Mouse (Mus musculus) kidney, postnatal 0 days (tissue): Measurements from ENCODE around the gene Coq8a. TPM values are rescaled to one million over a fixed set of nuclear protein-coding genes. Genes with fewer than 3 reads are reported as not detected.
A peak's percentile ranks its signal among the peaks of the same experiment; 100 is the strongest.

ENCODE experiments used
- ATAC-seq: fragments of 200-750 bp; cut with Nextera tagmentation; replicated peaks from 2 replicates; pipeline ENCODE4 v1.8.0; 2017; ENCODE audit warnings: low read depth, moderate number of reproducible peaks, moderate TSS enrichment, moderate library complexity; ENCODE audit not compliant: low FRiP score
- DNase-seq: peaks from one replicate; pipeline ENCODE4 v3.0.0-alpha.2; 2016; ENCODE audit warnings: low spot score
- H3K27ac ChIP-seq: fragments of 300-500 bp; sonication (generic); 2 replicates; pipeline ENCODE4 v1.5.1; 2014; ENCODE audit warnings: mild to moderate bottlenecking
- H3K27me3 ChIP-seq: fragments of 300-500 bp; sonication (generic); 2 replicates; pipeline ENCODE4 v1.6.1; 2014; ENCODE audit warnings: low read length, mixed read lengths; ENCODE audit not compliant: insufficient read depth
- H3K36me3 ChIP-seq: fragments of 300-500 bp; sonication (generic); 2 replicates; pipeline ENCODE4 v1.6.1; 2014; ENCODE audit warnings: low read length, mixed read lengths; ENCODE audit not compliant: insufficient read depth
- H3K4me1 ChIP-seq: fragments of 300-500 bp; sonication (generic); replicated peaks from 2 replicates; pipeline ENCODE4 v1.6.1; 2014; ENCODE audit warnings: antibody characterized with exemption, low read length, mixed read lengths; ENCODE audit not compliant: insufficient read depth
- H3K4me2 ChIP-seq: fragments of 300-500 bp; sonication (generic); 2 replicates; pipeline ENCODE4 v1.6.1; 2014; ENCODE audit warnings: mild to moderate bottlenecking, low read length, moderate library complexity, mixed read lengths
- H3K4me3 ChIP-seq: fragments of 300-500 bp; sonication (generic); replicated peaks from 2 replicates; pipeline ENCODE4 v1.5.1; 2014; ENCODE audit warnings: low read depth, low read length
- H3K9ac ChIP-seq: fragments of 300-500 bp; sonication (generic); 2 replicates; pipeline ENCODE4 v1.6.1; 2014; ENCODE audit warnings: low read depth, low read length
- H3K9me3 ChIP-seq: fragments of 300-500 bp; sonication (generic); replicated peaks from 2 replicates; pipeline ENCODE4 v1.6.1; 2016; ENCODE audit warnings: low read length, inconsistent platforms, mixed read lengths
- CTCF ChIP-seq: IDR thresholded peaks from 2 replicates; pipeline ENCODE4 v1.5.1; 2016; ENCODE audit warnings: antibody characterized with exemption, low read depth, mild to moderate bottlenecking, moderate library complexity
- WGBS: fragments of 180-500 bp; shearing (Covaris S2); extraction: QIAGEN DNeasy Blood & Tissue Kit; methylation state at CpG from one replicate; pipeline ENCODE4 v1.1.7; 2014; 5-methylcytosine and 5-hydroxymethylcytosine counted together
- polyA plus RNA-seq: library from polyadenylated mRNA; unstranded; fragments of >200 nt; fragmentation: Nextera tagmentation; extraction: Ambion mirVana; gene quantifications from 2 replicates; pipeline ENCODE4 v1.2.1, GENCODE M21; 2015

The Coq8a gene
- polyA plus RNA-seq, 1 experiment from 2014 or later: 31.5 TPM

- no peak overlapping the region for H3K4me2 ChIP-seq
- no peaks in the 10 kb centered on the region for H3K9me3 ChIP-seq
- peaks cover 24% of the 10 kb centered on the region; the same call in 1 of the 2 replicates for H3K36me3 ChIP-seq
- H3K4me1 ChIP-seq: no peaks in the 10 kb centered on the region
- TF ChIP-seq CTCF: no peak
- no peak overlapping the region for H3K4me3 ChIP-seq
- no peak overlapping the region for H3K9ac ChIP-seq
- DNase-seq (no peak), ATAC-seq (no peak)
- H3K27me3 ChIP-seq: no peaks in the 10 kb centered on the region
- H3K27ac ChIP-seq: no peak overlapping the region
- WGBS: 77% methylated on average over 2 of the region's 2 CpGs
Measured at GRCm38 (mm10) chr1:180158648-180159047, 40.8 kb downstream of the Coq8a start.

GRCm38 (mm10) chr1:180151191-180151590, 48.2 kb downstream of the Coq8a start:
- Histone ChIP-seq H3K36me3 (peaks cover 25% of the 10 kb centered on the region), H3K4me2 (no peak overlapping the region), H3K9me3 (no peaks in the 10 kb centered on the region), H3K4me3 (no peak overlapping the region), H3K27me3 (no peaks in the 10 kb centered on the region), H3K9ac (no peak overlapping the region), H3K4me1 (no peaks in the 10 kb centered on the region), H3K27ac (no peak overlapping the region)
- WGBS: 79% methylated on average over 8 of the region's 8 CpGs
- TF ChIP-seq CTCF: peak; percentile 47
- no peak for ATAC-seq
- DNase-seq: peak; percentile 15

- ATAC-seq: no peak
- TF ChIP-seq CTCF: no peak
- WGBS: 88% methylated on average over 4 of the region's 4 CpGs
- Histone ChIP-seq H3K4me2 (no peak overlapping the region), H3K4me1 (no peaks in the 10 kb centered on the region), H3K4me3 (no peak overlapping the region), H3K27me3 (no peaks in the 10 kb centered on the region), H3K9me3 (no peaks in the 10 kb centered on the region), H3K36me3 (peaks cover 26% of the 10 kb centered on the region), H3K27ac (no peak overlapping the region), H3K9ac (no peak overlapping the region)
- no peak for DNase-seq
Measured at GRCm38 (mm10) chr1:180148563-180148962, 50.8 kb downstream of the Coq8a start.

GRCm38 (mm10) chr1:180148036-180148435, 51.4 kb downstream of the Coq8a start:
- no peaks in the 10 kb centered on the region for H3K27me3 ChIP-seq
- no peak overlapping the region for H3K4me2 ChIP-seq
- H3K9ac ChIP-seq: no peak overlapping the region
- 87% methylated on average over 4 of the region's 4 CpGs for WGBS
- ATAC-seq (no peak), DNase-seq (peak; percentile 29)
- H3K27ac ChIP-seq: no peak overlapping the region
- peaks cover 27% of the 10 kb centered on the region for H3K36me3 ChIP-seq
- H3K4me1 ChIP-seq: no peaks in the 10 kb centered on the region
- no peaks in the 10 kb centered on the region for H3K9me3 ChIP-seq
- TF ChIP-seq CTCF: no peak
- no peak overlapping the region for H3K4me3 ChIP-seq

- Histone ChIP-seq H3K4me1 (no peaks in the 10 kb centered on the region), H3K9me3 (no peaks in the 10 kb centered on the region), H3K4me2 (no peak overlapping the region), H3K9ac (no peak overlapping the region), H3K27me3 (no peaks in the 10 kb centered on the region), H3K27ac (no peak overlapping the region), H3K36me3 (peaks cover 55% of the 10 kb centered on the region), H3K4me3 (no peak overlapping the region)
- ATAC-seq: no peak
- no peak for DNase-seq
- peak; percentile 26; the same call in 1 of the 2 replicates for TF ChIP-seq CTCF
- 94% methylated on average over 2 of the region's 2 CpGs for WGBS
Measured at GRCm38 (mm10) chr1:180140970-180141369, 58.4 kb downstream of the Coq8a start.

GRCm38 (mm10) chr1:180139158-180139557, 60.2 kb downstream of the Coq8a start:
- H3K36me3 ChIP-seq: peaks cover 50% of the 10 kb centered on the region
- DNase-seq (no peak), ATAC-seq (no peak)
- no peaks in the 10 kb centered on the region for H3K4me1 ChIP-seq
- H3K9me3 ChIP-seq: no peaks in the 10 kb centered on the region
- no peak overlapping the region for H3K27ac ChIP-seq
- WGBS: 82% methylated on average over 4 of the region's 4 CpGs
- no peak overlapping the region for H3K4me2 ChIP-seq
- no peak overlapping the region for H3K4me3 ChIP-seq
- no peaks in the 10 kb centered on the region for H3K27me3 ChIP-seq
- no peak overlapping the region for H3K9ac ChIP-seq
- no peak for TF ChIP-seq CTCF

GRCm38 (mm10) chr1:180132187-180132586, 67.2 kb downstream of the Coq8a start:
- Histone ChIP-seq H3K4me1 (no peaks in the 10 kb centered on the region), H3K4me3 (no peak overlapping the region), H3K9ac (no peak overlapping the region), H3K36me3 (peaks cover 8% of the 10 kb centered on the region), H3K9me3 (no peaks in the 10 kb centered on the region), H3K4me2 (no peak overlapping the region), H3K27me3 (no peaks in the 10 kb centered on the region), H3K27ac (no peak overlapping the region)
- no peak for TF ChIP-seq CTCF
- 90% methylated on average over 4 of the region's 4 CpGs for WGBS
- ATAC-seq (no peak), DNase-seq (no peak)
